Mouse (Mus musculus): ENCODE data around the gene Stra6.
A peak's percentile ranks its signal among the peaks of the same experiment; 100 is the strongest.

Stra6 gene

GRCm38 (mm10) chr9:58063531-58063930 is at the start of gene Stra6:
Gene Stra6, plus strand, starts transcription at chr9:58063788.
- no peak for DNase-seq

- DNase-seq = no peak
These were observed 49.0 kb upstream of the Stra6 start for GRCm38 (mm10) chr9:58014393-58015160.

GRCm38 (mm10) chr9:58015856-58016255 is 47.7 kb upstream of the Stra6 start:
- DNase-seq = no peak

GRCm38 (mm10) chr9:58016962-58017361 is 46.6 kb upstream of the Stra6 start:
- DNase-seq = no peak

- no peak for DNase-seq
These were observed 45.2 kb upstream of the Stra6 start for GRCm38 (mm10) chr9:58018385-58018784.

GRCm38 (mm10) chr9:58025995-58026394 is 37.6 kb upstream of the Stra6 start:
- DNase-seq = no peak

- no peak for DNase-seq
These were observed 36.0 kb upstream of the Stra6 start for GRCm38 (mm10) chr9:58027426-58028180.

- DNase-seq = no peak
These were observed 34.7 kb upstream of the Stra6 start for GRCm38 (mm10) chr9:58028841-58029240.

- no peak for DNase-seq
These were observed 34.0 kb upstream of the Stra6 start for GRCm38 (mm10) chr9:58029635-58030034.

GRCm38 (mm10) chr9:58031895-58032294 is 31.7 kb upstream of the Stra6 start:
- no peak for DNase-seq

- DNase-seq = no peak
These were observed 28.1 kb upstream of the Stra6 start for GRCm38 (mm10) chr9:58035519-58035918.

GRCm38 (mm10) chr9:58035951-58036698 is 27.5 kb upstream of the Stra6 start:
- DNase-seq = no peak

- no peak for DNase-seq
These were observed 26.6 kb upstream of the Stra6 start for GRCm38 (mm10) chr9:58036961-58037360.

- DNase-seq = peak; percentile 78 to 81
These were observed 25.0 kb upstream of the Stra6 start for GRCm38 (mm10) chr9:58038500-58039168.

GRCm38 (mm10) chr9:58040977-58041376 is 22.6 kb upstream of the Stra6 start:
- DNase-seq = no peak

- DNase-seq = no peak
These were observed 21.2 kb upstream of the Stra6 start for GRCm38 (mm10) chr9:58042391-58042790.

- no peak for DNase-seq
These were observed 20.0 kb upstream of the Stra6 start for GRCm38 (mm10) chr9:58043496-58044017.

- no peak for DNase-seq
These were observed 18.8 kb upstream of the Stra6 start for GRCm38 (mm10) chr9:58044828-58045227.

- DNase-seq = no peak
These were observed 17.9 kb upstream of the Stra6 start for GRCm38 (mm10) chr9:58045646-58046045.

- peak; percentile 31 to 47 for DNase-seq
These were observed 16.5 kb upstream of the Stra6 start for GRCm38 (mm10) chr9:58047061-58047460.

- no peak for DNase-seq
These were observed 15.0 kb upstream of the Stra6 start for GRCm38 (mm10) chr9:58048621-58049020.

- no peak for DNase-seq
These were observed 14.4 kb upstream of the Stra6 start for GRCm38 (mm10) chr9:58049186-58049585.

GRCm38 (mm10) chr9:58049861-58050260 is 13.7 kb upstream of the Stra6 start:
- DNase-seq = no peak
